Mouse (Mus musculus) cerebellum, adult 11-12 months (tissue): ENCODE results near the gene Cdh22.

Experiments used
- DNase-seq: peaks from one replicate; pipeline ENCODE4 v3.0.0; 2022

Cdh22 gene

DNA sequence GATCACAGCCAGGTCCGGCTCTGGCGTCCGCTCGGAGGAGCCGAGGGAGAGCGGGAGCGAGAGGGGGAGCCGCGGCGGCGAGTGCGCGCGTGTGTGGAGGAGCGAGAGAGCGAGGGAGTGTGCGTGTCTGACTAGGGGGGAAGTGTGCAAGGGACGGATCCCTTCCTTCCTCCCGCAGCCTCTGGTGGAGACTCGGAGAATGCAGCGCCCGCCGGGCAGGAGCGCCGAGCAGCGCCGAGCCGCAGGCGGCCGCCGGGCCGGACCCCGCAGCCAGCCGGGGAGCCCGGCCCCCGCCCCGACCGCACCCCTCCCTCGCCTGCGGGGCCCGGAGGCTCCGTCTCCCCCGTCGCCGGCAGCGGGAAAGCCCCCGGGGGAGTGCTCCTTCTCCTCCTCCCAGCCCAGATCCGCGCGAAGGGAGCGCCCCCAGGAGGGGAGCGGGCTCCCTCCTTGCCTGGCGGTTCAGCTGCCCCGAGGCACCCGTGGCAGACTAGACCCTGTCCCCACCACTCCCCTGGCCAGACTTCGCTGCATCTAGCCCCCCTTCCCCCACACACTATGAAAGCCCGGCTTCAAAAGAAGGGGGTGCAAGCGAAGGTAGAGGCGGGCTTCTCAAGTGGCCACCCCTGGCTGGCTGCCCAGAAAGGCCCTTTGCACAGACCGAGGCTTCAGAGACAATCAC, at the start of gene Cdh22:
Gene Cdh22, minus strand, starts transcription at position 241 of the 679 bp plus-strand sequence.
- DNase-seq: peak; percentile 83

DNA sequence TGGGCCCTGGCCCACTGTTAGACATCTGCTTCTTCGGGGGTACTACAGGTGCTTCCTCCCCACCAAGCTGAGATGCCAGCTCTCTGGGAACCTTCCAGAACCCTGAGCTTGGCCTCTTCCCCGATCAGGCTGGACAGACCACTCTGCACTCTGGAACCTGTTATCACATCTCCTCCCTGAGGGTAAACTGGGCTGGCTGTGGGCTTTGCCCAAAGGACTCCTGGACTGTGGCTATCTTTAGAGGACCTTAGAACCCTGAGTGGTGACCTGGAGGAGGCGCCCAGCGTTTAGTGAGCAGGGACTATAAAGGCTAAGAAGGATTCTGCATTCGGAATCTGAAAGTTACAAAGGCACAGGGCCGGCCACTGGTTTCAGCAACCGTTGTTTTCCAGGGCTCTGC, 49.7 kb upstream of the Cdh22 start:
- DNase-seq: no peak

DNA sequence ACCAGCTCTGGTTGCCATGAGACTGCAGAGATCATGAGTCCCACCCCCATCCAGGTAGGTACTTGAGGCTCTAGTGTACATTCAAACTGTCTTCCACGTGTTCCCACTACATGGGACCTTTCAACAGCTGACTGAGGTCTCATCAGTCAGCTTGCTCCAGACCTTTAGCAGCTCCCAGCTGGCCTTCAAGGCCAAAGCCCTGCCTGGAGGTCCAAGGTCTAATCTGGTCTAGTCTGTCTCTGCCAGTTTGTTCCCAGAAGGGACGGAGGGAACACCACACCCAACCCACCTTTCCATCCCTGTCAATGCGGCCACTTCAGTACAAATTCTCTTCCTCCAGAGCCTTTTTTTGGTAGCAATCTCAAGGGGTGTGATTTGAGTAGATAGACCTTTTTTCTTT, 49.0 kb upstream of the Cdh22 start:
- no peak for DNase-seq

DNA sequence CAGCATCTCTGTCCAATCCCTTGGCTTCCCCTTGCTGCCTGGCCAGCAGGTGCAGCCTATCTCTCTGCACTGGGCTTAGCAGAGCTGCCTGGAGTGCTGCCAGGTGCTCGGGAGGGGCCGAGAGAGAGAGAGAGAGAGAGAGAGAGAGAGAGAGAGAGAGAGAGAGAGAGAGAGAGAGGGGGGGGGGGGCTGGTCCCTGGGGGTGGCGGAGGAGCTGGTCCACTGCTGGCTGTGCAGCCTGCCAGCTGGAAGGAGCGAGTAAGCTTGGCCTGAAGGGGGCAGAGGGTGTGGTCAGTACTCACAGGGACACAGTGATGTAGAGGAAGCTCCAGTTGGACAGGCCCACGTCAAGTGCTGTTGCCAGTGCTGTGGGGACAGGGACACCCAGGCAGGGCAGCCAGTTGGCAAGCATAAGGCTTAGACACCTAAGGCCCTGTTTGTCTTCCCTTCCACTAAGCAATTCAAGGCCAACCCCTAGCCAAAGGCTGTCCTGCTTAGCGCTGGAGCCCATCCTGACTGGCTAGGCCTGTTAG, 47.2 kb upstream of the Cdh22 start:
- DNase-seq: peak; percentile 81

- DNase-seq: no peak
These were observed 44.7 kb upstream of the Cdh22 start for GRCm38 (mm10) chr2:165279351-165279750.

GRCm38 (mm10) chr2:165277188-165277740, 42.6 kb upstream of the Cdh22 start:
- DNase-seq: peak; percentile 62

DNA sequence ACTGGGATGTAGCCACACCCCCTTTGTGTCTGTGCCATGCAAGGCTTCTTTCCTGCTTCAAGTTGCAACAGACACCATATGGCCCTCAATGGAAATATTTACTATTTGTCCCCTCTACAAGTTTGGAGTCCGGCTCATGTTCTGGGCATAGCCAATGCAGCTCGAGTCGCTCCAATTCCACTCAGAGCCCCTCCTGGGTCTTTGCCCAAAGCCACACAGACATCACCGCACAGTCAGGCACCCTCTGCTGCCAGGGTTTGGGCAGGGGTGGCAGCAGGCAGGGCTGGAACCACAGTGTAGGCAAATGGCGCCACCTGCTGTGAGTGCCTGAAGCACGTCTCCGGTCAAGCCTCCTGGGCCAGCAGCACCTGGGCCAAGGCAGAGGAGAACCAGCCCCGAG, 41.2 kb upstream of the Cdh22 start:
- peak; percentile 89 for DNase-seq

GRCm38 (mm10) chr2:165275124-165275640, 40.5 kb upstream of the Cdh22 start:
- peak; percentile 66 for DNase-seq

DNA sequence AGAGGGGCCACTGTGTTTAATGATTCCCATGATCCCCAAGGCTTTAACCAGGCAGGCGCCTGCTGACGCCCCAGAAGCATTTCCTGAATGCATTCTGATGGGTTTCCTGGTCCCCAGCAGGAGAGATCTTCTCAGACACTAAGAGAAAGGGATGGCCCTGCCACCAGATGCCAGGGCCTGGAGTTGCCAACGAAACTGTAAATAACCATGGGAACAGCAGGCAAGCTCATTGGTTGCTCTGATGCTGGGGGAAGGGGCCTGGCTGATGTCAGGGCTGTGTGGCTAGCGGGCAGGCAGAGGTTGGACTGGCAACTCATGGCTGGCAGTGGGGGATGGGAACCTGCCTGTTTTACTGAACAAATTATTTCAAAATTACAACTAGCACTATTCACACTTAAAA, 38.9 kb upstream of the Cdh22 start:
- peak; percentile 42 for DNase-seq

GRCm38 (mm10) chr2:165271326-165271725, 36.7 kb upstream of the Cdh22 start:
- no peak for DNase-seq

- DNase-seq: no peak
These were observed 36.2 kb upstream of the Cdh22 start for GRCm38 (mm10) chr2:165270858-165271257.

DNA sequence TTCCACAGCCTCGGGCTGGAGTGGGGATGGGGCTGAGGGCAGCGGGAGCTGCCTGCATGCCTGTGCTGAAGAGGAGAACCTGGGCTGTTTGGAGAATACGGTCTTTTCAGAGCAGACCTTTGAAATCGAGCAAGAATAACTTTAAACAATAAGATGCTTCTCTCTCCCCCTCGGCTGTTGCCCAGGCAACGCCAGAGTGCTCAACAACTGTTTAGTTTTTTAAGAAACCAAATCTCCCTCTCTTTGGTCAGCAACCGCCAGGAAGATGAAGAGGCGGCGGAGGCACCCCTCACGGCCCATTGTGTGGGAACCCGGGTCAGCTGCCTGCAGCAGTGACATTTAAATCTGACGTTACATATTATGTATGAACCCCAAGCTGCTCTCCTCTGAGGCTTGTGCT, 32.1 kb upstream of the Cdh22 start:
- DNase-seq: no peak

GRCm38 (mm10) chr2:165263861-165264260, 29.2 kb upstream of the Cdh22 start:
- no peak for DNase-seq

DNA sequence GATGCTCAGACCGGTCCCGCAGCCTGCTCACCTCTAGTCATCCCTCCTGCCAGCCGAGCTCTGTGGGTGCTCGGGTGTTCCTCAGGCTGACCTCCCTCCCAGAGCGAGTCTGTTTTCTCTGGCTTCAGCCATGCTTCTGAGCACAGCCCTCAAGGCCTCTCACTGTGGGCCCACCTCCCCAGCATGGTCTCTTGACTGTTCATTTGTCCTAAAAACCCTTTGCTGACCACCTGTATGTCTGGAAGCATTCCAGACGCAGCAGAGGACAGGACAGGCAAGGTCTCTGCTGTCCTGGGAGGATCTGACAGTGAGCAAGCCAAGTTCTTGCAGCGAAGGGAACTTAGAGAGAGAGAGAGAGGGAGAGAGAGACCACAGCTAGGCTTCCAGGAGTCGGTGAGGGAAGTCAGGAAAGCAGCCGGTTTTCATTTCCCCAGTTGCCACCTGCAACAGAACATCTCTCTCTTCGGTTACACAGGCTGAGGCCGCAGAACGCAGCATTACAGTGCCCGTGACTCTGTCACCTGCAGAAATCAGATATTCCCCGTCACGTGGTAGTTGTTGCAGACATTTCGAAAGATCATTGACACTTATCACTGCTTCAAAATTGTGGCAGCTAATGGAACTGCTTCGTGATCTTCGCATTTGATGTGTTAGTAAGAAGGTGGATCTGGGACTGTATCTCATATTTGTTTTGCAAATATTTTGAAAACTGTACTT, 27.8 kb upstream of the Cdh22 start:
- no peak for DNase-seq

DNA sequence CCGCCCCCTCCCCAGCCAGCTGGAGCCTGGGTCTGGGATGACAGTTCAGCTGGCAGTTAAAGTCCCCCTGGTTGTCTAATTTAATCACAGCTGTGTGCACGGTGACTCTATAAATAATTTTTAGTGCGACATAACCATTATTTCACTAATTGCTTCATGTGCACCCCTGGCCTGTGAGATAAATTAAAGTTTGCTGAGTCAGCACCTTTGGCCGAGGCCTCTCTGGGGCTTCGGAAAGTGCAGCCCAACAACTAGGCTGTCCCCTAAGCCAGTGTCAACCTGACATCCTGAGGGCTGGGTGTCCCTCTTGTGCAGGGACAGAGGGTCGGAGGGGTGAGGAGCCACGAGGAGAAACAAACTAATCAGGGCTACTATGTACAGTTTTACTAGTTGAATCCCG, 25.2 kb upstream of the Cdh22 start:
- DNase-seq: no peak

GRCm38 (mm10) chr2:165258321-165258720, 23.7 kb upstream of the Cdh22 start:
- DNase-seq: no peak

GRCm38 (mm10) chr2:165257151-165257834, 22.6 kb upstream of the Cdh22 start:
- no peak for DNase-seq

GRCm38 (mm10) chr2:165256213-165256612, 21.6 kb upstream of the Cdh22 start:
- peak; percentile 79 for DNase-seq

DNA sequence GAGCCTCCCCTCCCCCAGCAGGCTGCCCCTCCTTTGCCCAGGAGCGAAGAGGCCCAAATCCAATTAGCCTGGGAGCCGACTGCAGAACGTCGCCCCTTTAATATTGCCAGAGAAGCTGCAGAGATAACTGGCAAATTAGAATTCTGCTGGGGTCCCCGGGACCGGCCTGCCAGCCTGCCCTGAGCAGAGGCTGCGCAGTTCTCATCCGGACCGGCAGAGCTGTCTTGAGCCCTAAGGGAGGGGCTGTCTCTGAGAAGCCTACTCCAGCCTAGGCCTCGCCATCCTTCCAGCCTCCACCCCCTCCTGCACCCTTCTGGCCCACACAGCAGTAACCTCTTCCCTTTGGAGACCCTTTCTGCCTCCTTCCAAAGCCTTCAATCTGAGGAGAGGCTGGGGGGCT, 19.2 kb upstream of the Cdh22 start:
- peak; percentile 50 for DNase-seq

DNA sequence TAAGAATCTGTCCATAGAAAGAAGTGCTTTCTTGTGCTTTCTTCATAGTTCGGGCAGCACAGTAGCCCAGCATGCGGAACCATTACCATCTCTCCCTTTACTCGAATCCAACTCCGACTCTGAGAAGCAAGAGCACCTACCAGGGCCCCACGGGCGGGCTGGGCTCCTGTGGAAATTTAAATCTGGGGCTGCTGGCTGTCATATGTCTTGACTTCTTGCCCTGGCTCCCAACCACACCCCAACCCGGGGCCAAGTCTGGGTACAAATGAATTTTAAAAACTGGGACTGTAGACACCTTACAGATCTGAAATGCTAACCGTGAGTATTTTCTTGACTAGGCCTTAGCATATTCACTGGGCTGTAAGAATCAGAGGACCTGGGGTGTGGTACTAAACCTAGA, 18.6 kb upstream of the Cdh22 start:
- DNase-seq: peak; percentile 67

GRCm38 (mm10) chr2:165252801-165253200, 18.1 kb upstream of the Cdh22 start:
- peak; percentile 52 for DNase-seq

GRCm38 (mm10) chr2:165252381-165252780, 17.7 kb upstream of the Cdh22 start:
- peak; percentile 91 for DNase-seq

DNA sequence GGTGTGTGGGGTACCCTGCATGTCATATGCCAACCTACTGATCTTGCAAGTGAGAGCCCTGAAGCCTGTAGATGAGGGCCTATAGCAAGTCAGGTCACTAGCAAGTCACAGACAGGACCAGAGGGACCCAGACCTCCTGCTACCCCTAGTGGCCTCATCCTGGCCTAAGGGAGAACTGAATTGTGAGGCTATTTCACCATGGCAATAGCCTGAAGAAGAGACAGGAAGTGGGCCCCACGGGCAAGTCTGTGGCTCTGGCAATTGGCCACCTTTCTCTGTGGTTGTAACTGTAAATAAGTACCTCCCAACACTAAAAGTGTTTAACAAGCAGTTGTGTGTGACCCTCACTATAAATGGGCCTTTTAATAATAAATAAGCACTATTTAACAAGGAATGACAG, 16.2 kb upstream of the Cdh22 start:
- DNase-seq: peak; percentile 39
